Mouse (Mus musculus) heart, adult 2 months (tissue): ENCODE data around the gene Podnl1.

Source experiments
- CTCF ChIP-seq: fragments of 200-600 bp; IDR thresholded peaks from 2 replicates; pipeline ENCODE4 v1.8.1; 2022; ENCODE audit warnings: antibody characterized with exemption, mild to moderate bottlenecking, moderate library complexity
- POLR2A ChIP-seq: fragments of 200-500 bp; IDR thresholded peaks from 2 replicates; pipeline ENCODE4 v1.6.1; 2011; ENCODE audit warnings: mild to moderate bottlenecking, low read depth, low read length, control low read depth; ENCODE audit not compliant: insufficient read depth

DNA sequence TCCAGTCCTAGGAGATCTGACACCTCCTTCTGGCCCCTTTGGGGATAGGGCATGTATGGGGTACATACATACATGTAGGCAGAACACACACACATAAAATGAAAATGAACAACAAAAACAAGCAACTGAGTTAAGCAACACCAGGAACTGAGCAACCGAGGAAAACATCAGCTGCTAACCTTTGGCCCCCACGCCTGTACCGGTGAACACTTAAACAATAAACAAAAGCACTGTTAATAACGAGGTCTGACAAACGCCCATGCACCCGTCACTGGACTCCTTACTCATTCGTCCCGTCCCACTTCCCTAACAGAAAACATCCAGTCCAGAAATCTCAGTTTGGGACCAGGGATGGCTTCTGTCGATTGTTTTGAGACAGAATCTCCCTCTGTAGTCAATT lies 36.5 kb upstream of the Podnl1 start:
- TF ChIP-seq CTCF (no peak), POLR2A (no peak)
